Mouse (Mus musculus) G1E (cell line): ENCODE results near the gene Vrk1. TPM values are rescaled to one million over a fixed set of nuclear protein-coding genes. Genes with fewer than 3 reads are reported as not detected.

Source experiments
- ATAC-seq: 2 replicates; pipeline ENCODE4 v1.8.0; 2016; ENCODE audit warnings: mild to moderate bottlenecking; ENCODE audit not compliant: insufficient number of reproducible peaks, poor library complexity, low FRiP score, severe bottlenecking; ENCODE audit errors: extremely low read depth
- DNase-seq: peaks from one replicate; pipeline ENCODE4 v3.0.0; 2012; ENCODE audit warnings: low spot score
- H3K27me3 ChIP-seq: 2 replicates; pipeline ENCODE4 v1.6.1; 2012; ENCODE audit warnings: mild to moderate bottlenecking, low read length, inconsistent platforms; ENCODE audit not compliant: insufficient read depth
- H3K36me3 ChIP-seq: replicated peaks from 2 replicates; pipeline ENCODE3; 2012; ENCODE audit warnings: mild to moderate bottlenecking, inconsistent platforms
- H3K4me1 ChIP-seq: 2 replicates; pipeline ENCODE4 v1.6.1; 2012; ENCODE audit warnings: low read depth, low read length, inconsistent platforms, mixed read lengths; ENCODE audit not compliant: insufficient read depth
- H3K4me3 ChIP-seq: 2 replicates; pipeline ENCODE4 v1.5.1; 2012; ENCODE audit warnings: low read depth, mild to moderate bottlenecking, inconsistent platforms, low read length, moderate library complexity, mixed read lengths
- H3K9me3 ChIP-seq: replicated peaks from 2 replicates; pipeline ENCODE4 v1.6.1; 2012; ENCODE audit warnings: inconsistent platforms
- CTCF ChIP-seq: IDR thresholded peaks from 2 replicates; pipeline ENCODE4 v1.5.1; 2012; ENCODE audit warnings: low read depth, low read length, inconsistent platforms, mixed read lengths
- GATA1 ChIP-seq: IDR thresholded peaks from 2 replicates; pipeline ENCODE4 v1.6.1; 2012; ENCODE audit warnings: borderline replicate concordance, low read length, inconsistent platforms, mixed read lengths
- GATA2 ChIP-seq: IDR thresholded peaks from 2 replicates; pipeline ENCODE4 v1.6.1; 2012; ENCODE audit warnings: low read depth, low read length, inconsistent platforms, borderline replicate concordance
- POLR2AphosphoS5 ChIP-seq: IDR thresholded peaks from 2 replicates; pipeline ENCODE4 v1.6.1; 2012; ENCODE audit warnings: low read depth, low read length, inconsistent platforms; ENCODE audit not compliant: insufficient replicate concordance
- TAL1 ChIP-seq: conservative IDR thresholded peaks from 2 replicates; pipeline ENCODE4 v1.6.1; 2012; ENCODE audit warnings: low read depth, low read length, inconsistent platforms, mixed read lengths
- polyA plus RNA-seq: library from polyadenylated mRNA; stranded (reverse); fragments of >175 nt; gene quantifications from 2 replicates; pipeline ENCODE4 v1.2.3, GENCODE M21; 2012
- total RNA-seq, 2 experiments: library from RNA; stranded (forward) in 1 of 2; stranded (reverse) in 1 of 2; fragments of 200-1000 nt in 1 of 2; fragments of >200 nt in 1 of 2; fragmentation: Nextera tagmentation in 1 of 2; gene quantifications; 2 replicates each; pipeline ENCODE4 v1.2.3; 2014 to 2017

Vrk1 gene
- total and polyA plus RNA-seq, 3 experiments = 89.8 to 293 (median 184) TPM

DNA sequence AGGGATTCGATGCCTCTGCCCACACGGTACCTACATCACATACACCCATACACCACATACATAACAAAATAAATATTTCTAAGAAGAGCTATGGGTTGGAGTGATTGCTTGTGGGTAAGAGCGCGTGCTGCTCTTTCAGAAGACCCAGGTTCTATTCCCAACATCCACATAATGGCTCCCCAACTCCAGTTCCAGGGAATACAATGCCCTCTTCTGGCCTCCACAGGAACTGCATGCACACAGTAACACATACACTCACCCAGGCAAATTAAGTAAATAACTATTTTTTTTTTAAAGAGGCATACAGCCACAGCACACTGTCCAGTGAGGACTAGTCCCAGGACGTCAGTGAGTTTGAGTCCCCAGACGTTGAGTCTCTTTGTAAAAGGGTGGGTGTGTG is 92.0 kb downstream of the Vrk1 start:
- Histone ChIP-seq H3K4me3 (no peak overlapping the region), H3K27me3 (no peaks in the 10 kb centered on the region), H3K36me3 (no peaks in the 10 kb centered on the region), H3K9me3 (peaks cover 52% of the 10 kb centered on the region), H3K4me1 (no peaks in the 10 kb centered on the region)
- ATAC-seq (no peak), DNase-seq (no peak)
- TF ChIP-seq CTCF = no peak
- TF ChIP-seq GATA2 = no peak
- no peak for TF ChIP-seq POLR2AphosphoS5
- TF ChIP-seq GATA1 = no peak
- TF ChIP-seq TAL1 = no peak

DNA sequence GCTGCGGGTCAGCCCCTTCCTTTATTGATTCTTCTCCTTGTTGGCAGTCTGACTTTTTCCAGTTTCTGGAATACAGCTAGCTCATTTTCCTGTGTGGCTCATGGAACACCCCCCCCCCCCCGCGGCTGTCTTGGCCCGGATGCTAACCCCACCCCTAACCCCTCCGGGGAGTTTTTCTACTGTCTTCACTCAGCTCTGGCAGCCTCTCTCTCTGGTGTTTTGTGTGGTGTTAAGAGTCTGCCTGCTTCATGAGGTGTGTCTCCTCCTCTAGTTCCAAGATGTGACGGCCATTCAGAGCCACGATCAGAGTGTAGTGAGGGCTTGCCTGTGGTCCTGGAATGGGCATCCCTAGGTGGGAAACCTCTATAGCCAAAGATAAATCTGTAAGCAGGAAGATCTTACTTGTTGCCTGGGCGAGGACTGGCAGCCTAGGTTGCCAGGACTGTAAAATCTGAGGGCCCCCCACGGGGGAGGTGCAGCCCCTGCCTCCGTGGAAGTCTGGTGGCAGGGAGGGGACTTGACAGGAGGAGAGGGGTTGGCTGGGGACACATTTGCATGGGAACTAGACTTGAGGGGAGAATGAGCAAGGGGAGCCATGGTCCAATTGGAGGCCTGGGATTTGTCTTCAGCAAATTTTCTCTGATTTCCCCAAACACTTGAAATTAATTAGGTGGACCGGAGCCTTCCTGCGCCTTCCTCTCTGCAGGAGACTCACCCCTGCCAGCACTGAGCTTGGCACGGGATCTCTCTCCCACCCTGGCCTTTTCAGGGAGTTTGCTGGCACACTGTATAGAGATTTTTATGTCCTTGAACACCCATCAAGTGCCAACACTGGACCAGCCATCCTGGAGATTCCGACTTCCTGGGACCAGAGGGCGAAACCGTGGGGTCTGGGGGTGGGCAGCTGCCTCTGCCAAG is 93.0 kb downstream of the Vrk1 start:
- Histone ChIP-seq H3K4me3 (no peak overlapping the region), H3K36me3 (no peaks in the 10 kb centered on the region), H3K4me1 (no peaks in the 10 kb centered on the region), H3K27me3 (no peaks in the 10 kb centered on the region), H3K9me3 (peaks cover 54% of the 10 kb centered on the region)
- ATAC-seq (no peak), DNase-seq (no peak)
- no peak for TF ChIP-seq POLR2AphosphoS5
- TF ChIP-seq CTCF = no peak
- TF ChIP-seq TAL1 = no peak
- no peak for TF ChIP-seq GATA2
- TF ChIP-seq GATA1 = no peak

DNA sequence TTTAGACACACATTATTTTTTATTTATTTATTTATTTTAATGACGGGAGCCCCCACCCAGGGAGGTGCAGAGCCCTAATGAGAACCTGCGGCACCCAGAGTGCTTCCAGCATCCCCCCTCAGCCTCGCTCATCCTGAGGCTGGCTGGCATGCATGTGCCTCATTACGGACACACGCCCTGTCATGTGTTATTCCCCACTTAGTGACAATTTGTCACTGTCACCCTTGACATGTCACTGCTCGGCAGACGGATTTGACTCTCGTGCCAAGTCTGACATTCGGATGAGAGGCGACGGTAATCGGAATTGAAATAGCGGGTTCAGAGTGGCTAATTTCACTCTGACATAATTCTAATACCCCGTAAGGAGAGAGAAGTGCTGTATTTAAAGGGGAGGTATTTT is 97.2 kb downstream of the Vrk1 start:
- Histone ChIP-seq H3K36me3 (no peaks in the 10 kb centered on the region), H3K4me1 (no peaks in the 10 kb centered on the region), H3K9me3 (peaks cover 79% of the 10 kb centered on the region), H3K27me3 (no peaks in the 10 kb centered on the region), H3K4me3 (no peak overlapping the region)
- DNase-seq (no peak), ATAC-seq (no peak)
- TF ChIP-seq GATA2 (no peak), GATA1 (no peak), CTCF (no peak), TAL1 (no peak), POLR2AphosphoS5 (no peak)

DNA sequence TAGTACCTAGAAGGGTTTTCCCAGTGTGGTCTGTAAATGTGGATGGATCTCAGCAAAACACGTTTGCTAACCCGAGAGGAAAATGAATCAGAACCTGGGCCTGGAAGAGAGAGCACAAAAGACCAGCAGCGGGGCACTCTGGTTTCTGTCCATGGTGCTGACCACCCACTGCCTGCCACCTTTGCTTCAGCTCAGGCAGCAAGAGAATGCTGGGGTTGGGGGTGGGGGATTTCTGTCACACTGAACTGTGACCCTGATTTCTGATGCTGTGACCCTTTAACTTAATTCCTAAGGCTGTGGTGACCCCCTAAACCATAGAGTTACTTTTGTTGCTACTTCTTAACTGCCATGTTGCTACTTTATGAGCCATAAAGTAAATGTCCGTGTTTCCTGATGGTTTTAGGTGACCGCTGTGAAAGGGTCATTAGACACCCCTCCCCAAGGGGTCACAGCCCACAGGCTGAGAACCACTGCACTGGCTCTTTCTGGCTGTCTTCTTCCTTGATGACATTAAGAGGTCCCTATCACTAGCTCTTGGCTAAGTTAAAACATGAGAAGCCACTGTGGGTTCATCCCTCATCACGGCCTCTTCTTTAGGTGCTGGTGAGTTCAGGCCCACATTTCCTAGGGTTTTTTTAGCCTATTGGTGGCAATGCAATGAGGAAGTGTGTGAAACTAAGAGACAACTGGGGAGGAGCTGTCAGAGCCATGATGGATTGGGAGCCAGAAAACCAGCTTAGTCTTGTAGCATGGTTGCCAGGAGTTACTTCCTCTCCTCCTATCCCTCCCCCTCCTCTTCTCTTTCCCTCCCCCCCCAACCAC is 105.3 kb downstream of the Vrk1 start:
- ATAC-seq = no peak
- peaks cover 80% of the 10 kb centered on the region for H3K9me3 ChIP-seq
- no peaks in the 10 kb centered on the region for H3K4me1 ChIP-seq
- H3K27me3 ChIP-seq = no peaks in the 10 kb centered on the region
- DNase-seq = no peak
- TF ChIP-seq GATA2 = no peak
- no peak for TF ChIP-seq TAL1
- TF ChIP-seq GATA1 = no peak
- TF ChIP-seq CTCF = no peak
- no peak for TF ChIP-seq POLR2AphosphoS5
- H3K36me3 ChIP-seq = no peaks in the 10 kb centered on the region
- H3K4me3 ChIP-seq = no peak overlapping the region

DNA sequence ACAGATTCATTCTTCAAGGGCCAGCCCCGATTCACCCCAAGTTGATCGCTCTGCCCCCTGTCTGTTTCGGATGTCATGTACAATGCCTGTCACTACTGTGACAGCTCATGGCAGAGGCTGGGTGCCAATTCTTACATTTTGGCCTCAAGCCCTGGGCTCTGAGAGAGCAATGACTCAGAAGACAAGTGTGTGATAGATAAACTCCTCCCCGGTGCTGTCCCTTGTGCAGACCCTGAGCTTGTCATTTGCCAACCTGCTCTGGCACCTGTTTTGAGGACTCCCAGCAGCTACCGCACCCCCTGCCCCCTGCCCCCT is 105.8 kb downstream of the Vrk1 start:
- Histone ChIP-seq H3K4me3 (no peak overlapping the region), H3K9me3 (peaks cover 79% of the 10 kb centered on the region), H3K36me3 (no peaks in the 10 kb centered on the region), H3K27me3 (no peaks in the 10 kb centered on the region), H3K4me1 (no peaks in the 10 kb centered on the region)
- TF ChIP-seq CTCF (no peak), GATA2 (no peak), POLR2AphosphoS5 (no peak), TAL1 (no peak), GATA1 (no peak)
- no peak for DNase-seq
- ATAC-seq = no peak

DNA sequence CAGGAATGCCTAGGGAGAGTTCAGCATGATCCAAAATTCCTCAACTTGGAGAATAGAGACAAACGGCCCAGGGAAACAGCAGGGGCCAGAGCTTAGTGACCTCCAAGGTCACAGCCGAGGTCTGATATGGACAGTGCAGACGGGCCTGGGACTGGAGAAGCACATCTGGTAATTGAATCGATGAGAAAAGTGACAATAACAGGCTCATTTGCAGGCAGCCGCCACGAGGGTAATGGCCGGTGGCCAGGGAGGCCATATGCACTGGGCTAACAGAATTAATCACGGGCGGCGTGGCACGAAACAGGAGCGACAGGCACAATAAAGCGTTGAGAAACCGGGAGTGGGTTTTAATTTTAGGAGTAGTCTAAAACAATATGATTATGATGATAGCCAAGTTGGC is 113.2 kb downstream of the Vrk1 start:
- TF ChIP-seq POLR2AphosphoS5 = no peak
- no peak for TF ChIP-seq TAL1
- TF ChIP-seq GATA2 = no peak
- TF ChIP-seq CTCF = no peak
- no peak for TF ChIP-seq GATA1
- no peaks in the 10 kb centered on the region for H3K27me3 ChIP-seq
- H3K9me3 ChIP-seq = peaks cover 88% of the 10 kb centered on the region
- ATAC-seq (no peak), DNase-seq (no peak)
- no peaks in the 10 kb centered on the region for H3K36me3 ChIP-seq
- H3K4me3 ChIP-seq = no peak overlapping the region
- no peaks in the 10 kb centered on the region for H3K4me1 ChIP-seq
